In the genomic region with DNA sequence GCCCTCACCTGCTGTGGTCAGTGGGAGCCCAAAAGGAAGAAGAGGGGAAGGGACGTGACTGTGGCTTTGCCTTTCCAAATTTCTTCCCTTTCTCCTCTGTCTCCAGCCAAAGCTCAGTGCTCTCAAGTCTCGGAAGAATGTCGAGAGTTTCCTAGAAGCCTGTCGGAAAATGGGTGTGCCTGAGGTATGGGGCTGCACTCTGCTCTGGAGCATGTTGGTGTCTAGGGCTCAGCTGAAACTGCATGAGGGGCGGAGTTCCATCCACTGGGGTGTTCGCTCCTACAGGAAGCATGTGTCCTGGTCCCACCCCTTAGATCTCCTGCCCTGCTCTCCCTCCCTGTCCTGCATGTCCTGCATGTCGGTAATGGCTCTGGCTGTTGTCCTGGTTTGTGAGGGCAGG, we compare ENCODE assay signal across 30 mouse cellular contexts. TPM values are rescaled to one million over a fixed set of nuclear protein-coding genes. Genes with fewer than 3 reads are reported as not detected.
DNase-seq lines count a peak whose midpoint lies in the region; ATAC-seq and TF ChIP-seq lines count a peak whose summit lies in the region.
"Had no signal": no experiment of that assay in that cellular context is flagged by ENCODE, and none has a peak within 500 bp of the region (broad histone marks: within the 10 kb centered on the region; RNA-seq: fewer than 3 reads in every experiment).

No protein-coding gene starts in this region.

- H3K27me3 ChIP-seq in lung, postnatal 0 days (replicated peaks; ENCODE audit: insufficient read depth, low read length), result 0 out of 2 replicates have a peak, but pooled peaks cover 7% of the 10 kb centered on the region

- peaks cover 47% of the 10 kb centered on the region for H3K36me3 ChIP-seq in lung, postnatal 0 days (ENCODE audit: insufficient read depth, low read length)

- ATAC-seq in lung, postnatal 0 days, result peak; percentile 78
- ATAC-seq: forebrain, embryonic 13.5 days; intestine, postnatal 0 days; midbrain, embryonic 16.5 days had no signal

- DNase-seq in lung, adult 18-20 months, result peak; percentile 41 to 59
- DNase-seq in lung, postnatal 14 days, result no peak
- DNase-seq in R1 (ENCODE audit: low read depth, low spot score), result peak; percentile 91
- DNase-seq in lung, postnatal 0 days (ENCODE audit: low spot score), result peak; percentile 67
- DNase-seq in gastrocnemius, postnatal 4 days (ENCODE audit: low spot score in 2 of 2), result no peak
- no peak for DNase-seq in gastrocnemius, adult 18-20 months (ENCODE audit: low spot score)
- DNase-seq in Muller cell, postnatal 12 days (ENCODE audit: inconsistent ontology term), result no peak
- DNase-seq: adrenal gland, postnatal 25 days; cerebellum, adult 9-10 months; cerebellum, postnatal 36 days; gastrocnemius, adult 2 months; gastrocnemius, postnatal 36 days; heart, postnatal 4 days; kidney, adult 9 months; kidney, postnatal 10 days; right cerebral cortex, postnatal 25 days; thymus, adult 18-20 months; thymus, postnatal 25 days had no signal

- H3K4me2 ChIP-seq in lung, postnatal 0 days (replicated peaks; ENCODE audit: low read depth, low read length), result no peak overlapping the region
- H3K4me2 ChIP-seq: forebrain, embryonic 13.5 days; heart, embryonic 12.5 days; hindbrain, embryonic 13.5 days; limb, embryonic 12.5 days; liver, embryonic 15.5 days; midbrain, embryonic 11.5 days; stomach, embryonic 15.5 days had no signal

- WGBS in lung, postnatal 0 days, result 47% methylated on average over 7 of the region's 7 CpGs

- no peaks in the 10 kb centered on the region for H3K9me3 ChIP-seq in lung, postnatal 0 days (ENCODE audit: low read length)
- H3K9me3 ChIP-seq: forebrain, embryonic 13.5 days; heart, embryonic 12.5 days; hindbrain, embryonic 13.5 days; limb, embryonic 12.5 days; liver, embryonic 15.5 days; stomach, embryonic 15.5 days had no signal

- no peak for TF ChIP-seq CTCF in lung, postnatal 0 days (IDR thresholded peaks at IDR 0.05)

- H3K4me1 ChIP-seq in lung, postnatal 0 days (ENCODE audit: insufficient read depth, low read depth, low read length), result no peaks in the 10 kb centered on the region
- H3K4me1 ChIP-seq: forebrain, embryonic 13.5 days; hindbrain, embryonic 13.5 days; stomach, embryonic 15.5 days had no signal

- H3K4me3 ChIP-seq in lung, postnatal 0 days (ENCODE audit: low read depth, low read length), result no peak overlapping the region
- H3K4me3 ChIP-seq: forebrain, embryonic 13.5 days; gastrocnemius, adult 2 months; heart, adult 2 months; heart, embryonic 12.5 days; hindbrain, embryonic 13.5 days; limb, embryonic 12.5 days; liver, embryonic 15.5 days; stomach, embryonic 15.5 days had no signal

- peak; percentile 73 for TF ChIP-seq EP300 in lung, postnatal 0 days (IDR thresholded peaks at IDR 0.05)

- no peak overlapping the region for H3K9ac ChIP-seq in lung, postnatal 0 days (replicated peaks; ENCODE audit: low read depth)
- H3K9ac ChIP-seq: forebrain, embryonic 13.5 days; heart, embryonic 12.5 days; hindbrain, embryonic 13.5 days; limb, embryonic 12.5 days; liver, embryonic 15.5 days; stomach, embryonic 15.5 days had no signal

- H3K27ac ChIP-seq in lung, postnatal 0 days (ENCODE audit: low read length), result peak overlapping the region; percentile 75
- H3K27ac ChIP-seq: forebrain, embryonic 13.5 days; gastrocnemius, adult 2 months; heart, adult 2 months; hindbrain, embryonic 13.5 days; limb, embryonic 12.5 days; liver, embryonic 15.5 days; stomach, embryonic 15.5 days had no signal

RNA-seq across cellular contexts. Expression of a gene that starts 1.7 kb away (rescaled TPM):
- polyA plus RNA-seq in lung, postnatal 0 days (2015; fragmentation: Nextera tagmentation; extraction: Ambion mirVana), result 12.3 and 13.2 TPM in 2 replicates
- total RNA-seq in gastrocnemius, postnatal 4 days (2021), result 1 to 10 TPM; 3.2 to 3.8 TPM
- 1 to 10 TPM; 2.6 to 3.0 TPM for total RNA-seq in gastrocnemius, adult 18-20 months (2021)

RNA-seq across cellular contexts. Expression of a gene that starts 6.0 kb away (rescaled TPM):
- 0.80 and 0.96 TPM in 2 replicates for polyA plus RNA-seq in lung, postnatal 0 days (2015; fragmentation: Nextera tagmentation; extraction: Ambion mirVana)
- 1 to 10 TPM in 1 of 2 experiments, under 1 TPM in 1; 0.59 to 1.2 TPM for total RNA-seq in gastrocnemius, postnatal 4 days (2021)
- under 1 TPM; 0.59 to 0.90 TPM for total RNA-seq in gastrocnemius, adult 18-20 months (2021)
- total RNA-seq: heart, postnatal 4 days; liver, adult 2 months had no signal
- polyA plus RNA-seq: brain, embryonic 14.5 days; forebrain, embryonic 13.5 days had no signal

RNA-seq across cellular contexts. Expression of a gene that starts 10.5 kb away (rescaled TPM):
- 11.6 and 12.3 TPM in 2 replicates for polyA plus RNA-seq in lung, postnatal 0 days (2015; fragmentation: Nextera tagmentation; extraction: Ambion mirVana)
- total RNA-seq in gastrocnemius, postnatal 4 days (2021), result 10 to 100 TPM in 1 of 2 experiments, 1 to 10 TPM in 1; 8.6 to 11.0 TPM
- total RNA-seq in gastrocnemius, adult 18-20 months (2021), result 1 to 10 TPM; 1.0 to 2.2 TPM

RNA-seq across cellular contexts. Expression of a gene that starts 10.6 kb away (rescaled TPM):
- polyA plus RNA-seq in lung, postnatal 0 days (2015; fragmentation: Nextera tagmentation; extraction: Ambion mirVana), result 47.4 and 50.7 TPM in 2 replicates
- 10 to 100 TPM; 19.2 to 23.0 TPM for total RNA-seq in gastrocnemius, postnatal 4 days (2021)
- total RNA-seq in gastrocnemius, adult 18-20 months (2021), result 10 to 100 TPM; 15.0 to 18.0 TPM

RNA-seq across cellular contexts. Expression of a gene that starts 10.7 kb away (rescaled TPM):
- polyA plus RNA-seq in lung, postnatal 0 days (2015; fragmentation: Nextera tagmentation; extraction: Ambion mirVana), result 0.19 and 0.51 TPM in 2 replicates
- under 1 TPM; 0.74 to 0.80 TPM for total RNA-seq in gastrocnemius, postnatal 4 days (2021)
- under 1 TPM in 1 of 2 experiments, not detected in 1; 0.21 TPM for total RNA-seq in gastrocnemius, adult 18-20 months (2021)
- total RNA-seq: gastrocnemius, postnatal 36 days; liver, adult 2 months had no signal
- polyA plus RNA-seq: liver, embryonic 15.5 days had no signal

Comparison
In these comparisons a context has a peak if more than half of its experiments do, and no peak if none do; other contexts are left out.
1. DNase-seq: peak in lung, adult 18-20 months (2 of 2), R1 (single experiment) and lung, postnatal 0 days (single experiment); none in lung, postnatal 14 days (single experiment), gastrocnemius, postnatal 4 days (0 of 2), gastrocnemius, adult 18-20 months (single experiment) and Muller cell, postnatal 12 days (single experiment).